In genomic region chr3:152155296-152155948, GRCm38 (mm10) we compare ENCODE assay signal across 16 mouse cellular contexts. TPM values are rescaled to one million over a fixed set of nuclear protein-coding genes. Genes with fewer than 3 reads are reported as not detected.
DNase-seq lines count a peak whose midpoint lies in the region; ATAC-seq lines count a peak whose summit lies in the region.
"Had no signal": no experiment of that assay in that cellular context is flagged by ENCODE, and none has a peak within 500 bp of the region (broad histone marks: within the 10 kb centered on the region; RNA-seq: fewer than 3 reads in every experiment).

No protein-coding gene starts in this region.

- 0 out of 2 replicates have a peak overlapping the region, but pooled peaks have one; percentile 10 for H3K9ac ChIP-seq in forebrain, embryonic 16.5 days (replicated peaks; ENCODE audit: low read depth, low read length)
- no peak overlapping the region for H3K9ac ChIP-seq in intestine, embryonic 16.5 days (ENCODE audit: low read depth, low read length)
- H3K9ac ChIP-seq: hindbrain, embryonic 13.5 days; liver, embryonic 12.5 days; stomach, embryonic 15.5 days had no signal

- no peak overlapping the region for H3K27ac ChIP-seq in forebrain, embryonic 16.5 days (ENCODE audit: low read length)
- no peak overlapping the region for H3K27ac ChIP-seq in limb, embryonic 10.5 days
- no peak overlapping the region for H3K27ac ChIP-seq in intestine, embryonic 16.5 days (ENCODE audit: low read length)
- H3K27ac ChIP-seq: hindbrain, embryonic 13.5 days; liver, embryonic 12.5 days; stomach, embryonic 15.5 days had no signal

- peaks cover 6% of the 10 kb centered on the region for H3K4me1 ChIP-seq in forebrain, embryonic 16.5 days (replicated peaks; ENCODE audit: control insufficient read depth, insufficient read depth, low read length)
- H3K4me1 ChIP-seq in limb, embryonic 10.5 days = peaks cover 5% of the 10 kb centered on the region; the same call in 1 of the 2 replicates
- peaks cover 34% of the 10 kb centered on the region for H3K4me1 ChIP-seq in intestine, embryonic 16.5 days (ENCODE audit: control insufficient read depth, insufficient read depth, low read length)
- H3K4me1 ChIP-seq: stomach, embryonic 15.5 days had no signal

- ATAC-seq in forebrain, embryonic 16.5 days = peak; percentile 60
- ATAC-seq in intestine, embryonic 16.5 days = no peak
- ATAC-seq: liver, embryonic 12.5 days had no signal

- H3K36me3 ChIP-seq in forebrain, embryonic 16.5 days (ENCODE audit: control insufficient read depth, insufficient read depth) = no peaks in the 10 kb centered on the region
- H3K36me3 ChIP-seq in limb, embryonic 10.5 days = no peaks in the 10 kb centered on the region
- H3K36me3 ChIP-seq in intestine, embryonic 16.5 days (ENCODE audit: control insufficient read depth, insufficient read depth, low read length) = no peaks in the 10 kb centered on the region
- H3K36me3 ChIP-seq: hindbrain, embryonic 13.5 days; liver, embryonic 12.5 days; stomach, embryonic 15.5 days had no signal

- H3K27me3 ChIP-seq in forebrain, embryonic 16.5 days (replicated peaks; ENCODE audit: control insufficient read depth, insufficient read depth, low read length) = no peaks in the 10 kb centered on the region
- 0 out of 2 replicates have a peak, but pooled peaks cover 3% of the 10 kb centered on the region for H3K27me3 ChIP-seq in limb, embryonic 10.5 days (ENCODE audit: low read depth, poor library complexity, severe bottlenecking)
- H3K27me3 ChIP-seq in intestine, embryonic 16.5 days (replicated peaks; ENCODE audit: control insufficient read depth, insufficient read depth, low read length) = no peaks in the 10 kb centered on the region
- H3K27me3 ChIP-seq: hindbrain, embryonic 13.5 days; stomach, embryonic 15.5 days had no signal

- no peak overlapping the region for H3K4me3 ChIP-seq in forebrain, embryonic 16.5 days (replicated peaks; ENCODE audit: low read length)
- no peak overlapping the region for H3K4me3 ChIP-seq in limb, embryonic 10.5 days
- no peak overlapping the region for H3K4me3 ChIP-seq in intestine, embryonic 16.5 days (ENCODE audit: low read length)
- H3K4me3 ChIP-seq: erythroblast, embryonic 14.5 days; hindbrain, embryonic 13.5 days; liver, embryonic 12.5 days; stomach, embryonic 15.5 days had no signal

- no peaks in the 10 kb centered on the region for H3K9me3 ChIP-seq in forebrain, embryonic 16.5 days (ENCODE audit: control insufficient read depth, low read length)
- no peaks in the 10 kb centered on the region for H3K9me3 ChIP-seq in limb, embryonic 10.5 days (replicated peaks)
- H3K9me3 ChIP-seq in intestine, embryonic 16.5 days (ENCODE audit: control insufficient read depth, low read length) = no peaks in the 10 kb centered on the region
- H3K9me3 ChIP-seq: hindbrain, embryonic 13.5 days; liver, embryonic 12.5 days; stomach, embryonic 15.5 days had no signal

- no peak overlapping the region for H3K4me2 ChIP-seq in forebrain, embryonic 16.5 days (ENCODE audit: low read length)
- no peak overlapping the region for H3K4me2 ChIP-seq in intestine, embryonic 16.5 days (ENCODE audit: low read depth, low read length)
- H3K4me2 ChIP-seq: hindbrain, embryonic 13.5 days; liver, embryonic 12.5 days; stomach, embryonic 15.5 days had no signal

- WGBS in forebrain, embryonic 16.5 days = 32% methylated on average over 11 of the region's 11 CpGs
- WGBS in limb, embryonic 10.5 days = 44% methylated on average over 11 of the region's 11 CpGs
- WGBS in intestine, embryonic 16.5 days = 51% methylated on average over 11 of the region's 11 CpGs

- peak; percentile 22 to 23 for DNase-seq in cerebellum, postnatal 14 days
- no peak for DNase-seq in cerebellum, adult 9-11 months
- peak; percentile 33 to 62 for DNase-seq in layer of hippocampus, adult 18-20 months (ENCODE audit: low spot score in 2 of 2)
- DNase-seq in layer of hippocampus, postnatal 25 days (ENCODE audit: extremely low spot score in 1 of 2, low spot score in 1 of 2) = no peak
- DNase-seq in right cerebral cortex, postnatal 10 days (ENCODE audit: low spot score in 2 of 2) = peak; percentile 71 to 76
- DNase-seq in limb, embryonic 10.5 days (ENCODE audit: low spot score) = no peak
- DNase-seq: B cell, adult 2 months; lung, postnatal 10 days; thymus, postnatal 4 days had no signal

RNA-seq across cellular contexts. Expression of gene Gipc2, which starts 10.6 kb away (rescaled TPM):
- 1 to 10 TPM; 1.1 to 1.4 TPM for total RNA-seq in layer of hippocampus, adult 18-20 months (2021)
- 1 to 10 TPM; 1.0 to 1.9 TPM for total RNA-seq in layer of hippocampus, postnatal 25 days (2021)
- 4.0 and 4.1 TPM in 2 replicates for polyA plus RNA-seq in forebrain, embryonic 16.5 days (2015; fragmentation: Nextera tagmentation; extraction: Ambion mirVana)
- polyA plus RNA-seq in limb, embryonic 10.5 days (2016; fragmentation: Nextera tagmentation; extraction: Ambion mirVana) = 2.1 and 4.5 TPM in 2 replicates
- 244 TPM in 2 replicates for polyA plus RNA-seq in intestine, embryonic 16.5 days (2015; fragmentation: Nextera tagmentation; extraction: Ambion mirVana)
- total RNA-seq: monocyte, adult 5-6 weeks had no signal
- polyA plus RNA-seq: erythroblast, embryonic 14.5 days had no signal

RNA-seq across cellular contexts. Expression of gene Dnajb4, which starts 54.7 kb away (rescaled TPM):
- 10 to 100 TPM; 68.7 to 75.7 TPM for total RNA-seq in layer of hippocampus, adult 18-20 months (2021)
- total RNA-seq in layer of hippocampus, postnatal 25 days (2021) = 10 to 100 TPM; 59.0 to 59.1 TPM
- polyA plus RNA-seq in forebrain, embryonic 16.5 days (2015; fragmentation: Nextera tagmentation; extraction: Ambion mirVana) = 36.3 and 39.8 TPM in 2 replicates
- polyA plus RNA-seq in limb, embryonic 10.5 days (2016; fragmentation: Nextera tagmentation; extraction: Ambion mirVana) = 14.0 and 20.7 TPM in 2 replicates
- 21.7 and 23.2 TPM in 2 replicates for polyA plus RNA-seq in intestine, embryonic 16.5 days (2015; fragmentation: Nextera tagmentation; extraction: Ambion mirVana)

RNA-seq across cellular contexts. Expression of gene Fubp1, which starts 54.8 kb away (rescaled TPM):
- 100 to 1,000 TPM; 111 to 115 TPM for total RNA-seq in layer of hippocampus, adult 18-20 months (2021)
- 100 to 1,000 TPM; 100 to 138 TPM for total RNA-seq in layer of hippocampus, postnatal 25 days (2021)
- 297 and 302 TPM in 2 replicates for polyA plus RNA-seq in forebrain, embryonic 16.5 days (2015; fragmentation: Nextera tagmentation; extraction: Ambion mirVana)
- 412 and 467 TPM in 2 replicates for polyA plus RNA-seq in limb, embryonic 10.5 days (2016; fragmentation: Nextera tagmentation; extraction: Ambion mirVana)
- polyA plus RNA-seq in intestine, embryonic 16.5 days (2015; fragmentation: Nextera tagmentation; extraction: Ambion mirVana) = 143 and 157 TPM in 2 replicates

Comparison
In these comparisons a context has a peak if more than half of its experiments do, and no peak if none do; other contexts are left out.
1. DNase-seq: peak in cerebellum, postnatal 14 days (2 of 2), layer of hippocampus, adult 18-20 months (2 of 2) and right cerebral cortex, postnatal 10 days (2 of 2); none in cerebellum, adult 9-11 months (single experiment), layer of hippocampus, postnatal 25 days (0 of 2) and limb, embryonic 10.5 days (single experiment).
2. RNA of gene Gipc2, which starts 10.6 kb away (polyA plus RNA-seq): 244 TPM in intestine, embryonic 16.5 days; 4.0 to 4.1 TPM in forebrain, embryonic 16.5 days and 2.1 to 4.5 TPM in limb, embryonic 10.5 days; every median in the first group is over 10 times any median in the second.